Mouse (Mus musculus): ENCODE data around the gene Galnt10.

DNA sequence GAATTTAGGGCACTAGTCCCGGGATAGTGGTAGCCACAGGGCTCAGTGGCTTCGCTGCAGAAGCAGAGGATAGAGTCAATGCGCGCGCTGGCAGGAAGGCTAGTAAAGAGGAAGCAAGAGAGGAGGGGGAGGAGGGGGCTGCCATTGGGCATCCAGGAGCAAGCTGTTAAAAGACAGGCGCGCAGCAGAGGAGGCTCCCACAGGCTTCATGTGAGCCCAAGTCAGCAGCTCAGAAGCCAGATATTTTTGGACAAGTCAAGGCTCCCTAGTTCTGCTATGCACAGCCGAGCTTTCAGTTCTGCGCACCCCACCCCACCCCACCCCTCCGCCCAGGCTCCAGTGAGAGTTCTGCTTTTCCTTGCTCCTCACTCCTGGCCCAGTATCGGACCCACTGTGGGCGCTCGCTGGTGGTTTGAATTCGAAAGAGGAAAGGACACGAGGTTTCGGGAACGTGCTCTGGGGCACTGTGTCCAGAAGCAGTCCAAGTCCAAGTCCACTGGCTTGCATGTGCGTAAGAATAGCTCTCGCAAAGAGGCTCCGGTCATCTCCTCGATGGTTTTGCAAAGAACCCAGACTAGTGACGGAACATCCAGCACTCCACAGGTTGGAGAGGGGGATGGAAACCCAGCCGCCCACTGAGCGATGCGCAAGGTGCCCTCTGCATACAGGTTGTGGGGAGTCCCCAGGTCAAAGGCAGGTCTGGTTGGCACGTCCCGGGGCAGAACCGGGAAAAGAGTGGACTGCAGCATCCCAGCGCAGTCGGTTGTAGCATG lies 811 bp upstream of the Galnt10 start:
- TF ChIP-seq CTCF (IDR thresholded peaks at IDR 0.05; ENCODE audit: low read depth, low read length) (no peak), POLR2A (IDR thresholded peaks at IDR 0.05; ENCODE audit: borderline replicate concordance, low read depth, low read length) (no peak)
